Mouse (Mus musculus) CH12.LX (cell line): ENCODE results near the gene Cntn1.

ENCODE experiments used
- ELF1 ChIP-seq: IDR thresholded peaks from 2 replicates; pipeline ENCODE4 v1.6.1; 2014; ENCODE audit warnings: low read depth, mild to moderate bottlenecking, inconsistent platforms, low read length, improper control_type of control experiment
- MAZ ChIP-seq: IDR thresholded peaks from 2 replicates; pipeline ENCODE4 v1.6.1; 2012; ENCODE audit warnings: low read depth, mild to moderate bottlenecking, inconsistent platforms, low read length, improper control_type of control experiment, moderate library complexity
- POLR2A ChIP-seq: IDR thresholded peaks from 2 replicates; pipeline ENCODE4 v1.6.1; 2011; ENCODE audit warnings: low read depth, mild to moderate bottlenecking, improper control_type of control experiment, low read length
- RAD21 ChIP-seq: IDR thresholded peaks from 2 replicates; pipeline ENCODE4 v1.6.1; 2011; ENCODE audit warnings: low read depth, mild to moderate bottlenecking, low read length, improper control_type of control experiment, moderate library complexity

DNA sequence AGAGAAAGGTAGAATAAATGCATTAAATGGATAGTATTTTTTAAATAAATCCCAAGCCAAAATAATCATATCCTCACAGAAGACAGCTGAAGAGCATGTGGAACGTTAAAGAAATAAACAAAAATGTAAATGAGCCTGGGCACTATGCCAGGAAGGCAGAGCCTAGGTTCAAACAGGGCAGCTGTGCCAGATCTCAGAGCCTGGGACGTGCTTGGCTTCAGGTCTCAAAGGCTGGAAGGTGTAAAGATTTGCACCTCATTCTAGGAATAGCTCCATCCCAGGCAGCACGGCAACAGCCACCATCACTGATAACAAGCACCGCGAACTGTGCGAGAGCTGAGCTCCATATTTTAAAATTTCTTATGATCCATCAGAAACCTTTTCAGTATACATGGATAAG is 313.2 kb downstream of the Cntn1 start:
- TF ChIP-seq POLR2A (no peak), MAZ (no peak), ELF1 (no peak), RAD21 (no peak)
